Mouse (Mus musculus): Measurements from ENCODE around the gene Cryzl1. TPM values are rescaled to one million over a fixed set of nuclear protein-coding genes. Genes with fewer than 3 reads are reported as not detected.

The Cryzl1 gene
- polyA plus RNA-seq (2012; rRNA removed) = 107 and 121 TPM in 2 replicates

DNA sequence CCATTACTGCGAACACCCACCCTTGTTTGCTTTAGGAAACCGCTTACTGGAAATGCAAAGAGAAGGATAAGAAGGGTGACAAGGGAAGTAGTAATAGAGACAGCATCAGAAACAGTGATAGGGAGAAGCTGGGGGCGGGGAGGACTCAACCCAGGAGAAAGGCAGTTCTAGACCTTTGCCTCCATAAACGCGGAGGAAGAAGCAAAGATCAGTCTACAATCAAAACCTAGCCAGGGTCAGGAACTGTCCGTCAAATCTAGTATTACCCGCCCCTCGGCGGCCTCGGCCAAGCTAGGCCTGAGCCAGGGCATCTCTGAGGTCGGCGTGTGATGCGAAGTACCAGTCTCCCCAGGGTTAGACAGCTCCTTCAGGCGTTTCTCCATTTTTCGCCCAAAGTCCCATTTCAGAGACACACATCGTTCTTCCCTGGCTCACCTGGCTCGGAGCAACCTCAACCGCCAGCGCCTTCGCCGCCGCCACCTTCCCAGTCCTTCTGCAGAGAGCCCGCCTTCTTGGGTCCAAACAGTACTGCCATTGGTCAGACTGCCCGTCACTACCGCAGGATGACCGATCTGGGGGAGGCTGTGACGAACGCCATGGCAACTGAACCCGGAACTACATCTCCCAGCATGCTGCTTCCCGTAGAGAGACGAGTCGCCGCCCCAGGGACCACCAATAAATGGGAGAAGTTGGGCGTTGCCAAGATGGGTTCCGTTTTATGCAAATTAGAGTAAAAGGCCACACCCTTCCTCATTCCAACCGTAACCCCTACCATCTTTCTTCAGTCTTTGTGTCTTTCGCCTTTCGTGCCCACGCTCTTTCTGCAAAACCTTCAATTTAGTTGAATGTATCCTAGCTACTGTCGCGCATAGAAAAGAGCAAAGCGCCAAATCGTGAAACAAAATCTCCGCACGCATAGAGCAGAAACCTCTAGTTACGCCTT, at the start of gene Cryzl1:
Gene Cryzl1 (minus strand): TSS at position 853 of the 943 bp plus-strand sequence.
- DNase-seq (ENCODE audit: extremely low spot score in 1 of 2, low spot score in 1 of 2) = peak; percentile 99

DNA sequence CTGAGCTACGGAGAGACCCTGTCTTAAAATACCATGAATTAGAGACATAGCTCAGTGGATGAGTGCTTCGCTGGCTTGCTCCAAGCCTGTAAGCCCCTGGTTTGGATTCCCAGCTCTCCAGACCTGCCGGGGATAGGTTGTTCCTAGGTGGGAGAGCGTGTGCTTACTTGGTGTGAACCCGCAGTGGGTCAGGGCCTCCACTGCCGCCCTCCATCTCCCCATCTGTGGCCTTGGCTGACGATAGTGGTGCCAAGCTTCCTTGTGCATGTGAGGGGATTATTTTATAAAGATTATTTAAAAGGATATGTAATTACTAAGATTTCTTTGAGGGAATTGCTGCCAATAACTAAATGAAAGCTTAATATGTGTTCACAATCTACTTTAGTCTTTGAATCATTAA, 43.8 kb upstream of the Cryzl1 start:
- no peak for DNase-seq (ENCODE audit: extremely low spot score in 1 of 2, low spot score in 1 of 2)

DNA sequence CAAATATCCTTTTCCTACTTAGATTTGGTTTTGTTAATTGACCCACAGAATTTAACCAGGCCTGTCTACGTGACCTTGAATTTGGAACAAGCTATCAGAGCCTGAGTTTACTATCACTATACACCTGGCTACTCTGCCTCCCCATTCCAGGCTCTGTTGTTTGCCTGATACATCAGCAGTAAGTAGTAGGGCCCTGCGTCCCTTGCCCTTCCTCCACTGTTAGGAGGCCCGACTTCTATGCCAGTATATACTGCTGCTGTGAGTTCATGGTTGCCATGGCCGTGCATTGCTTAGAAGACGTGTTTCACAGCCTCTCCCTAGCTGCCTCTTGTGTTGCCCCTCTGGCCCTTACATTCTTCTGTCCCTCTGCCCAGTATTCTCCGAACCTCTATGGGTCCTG, 42.6 kb upstream of the Cryzl1 start:
- no peak for DNase-seq (ENCODE audit: extremely low spot score in 1 of 2, low spot score in 1 of 2)

DNA sequence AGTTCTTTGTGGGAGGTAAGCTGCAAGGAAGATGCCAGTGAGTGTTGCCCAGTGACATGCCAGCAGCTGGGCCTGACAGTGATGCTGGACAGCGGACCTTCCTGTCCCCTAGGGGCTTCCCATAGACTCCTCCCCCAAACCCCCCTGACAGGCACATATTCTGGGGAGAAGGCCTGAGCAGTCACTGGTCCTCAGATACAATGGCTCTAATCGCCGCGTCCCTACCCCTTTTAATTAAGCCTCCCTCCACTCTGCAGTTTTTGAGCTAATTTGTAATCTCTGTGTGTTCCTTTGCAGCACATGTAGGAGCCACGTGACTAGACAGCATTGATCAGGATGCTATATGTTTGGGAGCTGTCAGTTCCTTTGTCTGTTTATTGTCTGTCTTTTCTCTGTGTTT, 41.9 kb upstream of the Cryzl1 start:
- no peak for DNase-seq (ENCODE audit: extremely low spot score in 1 of 2, low spot score in 1 of 2)

DNA sequence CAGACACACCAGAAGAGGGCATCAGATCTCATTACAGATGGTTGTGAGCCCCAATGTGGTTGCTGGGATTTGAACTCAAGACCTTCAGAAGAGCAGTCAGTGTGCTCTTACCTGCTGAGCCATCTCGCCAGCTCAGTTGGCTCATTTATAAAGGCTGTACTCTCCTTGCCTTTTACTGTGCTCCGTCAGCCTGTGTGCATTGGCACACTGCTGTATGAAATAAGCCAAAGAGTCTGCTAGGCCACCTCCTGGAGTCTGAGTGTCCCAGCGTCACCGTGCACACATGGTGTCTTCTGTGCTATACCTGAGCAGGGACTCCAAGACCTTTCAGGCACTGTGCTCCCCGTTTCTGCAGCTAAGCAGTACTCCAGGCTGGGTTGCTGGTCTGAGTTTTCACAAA, 41.1 kb upstream of the Cryzl1 start:
- no peak for DNase-seq (ENCODE audit: extremely low spot score in 1 of 2, low spot score in 1 of 2)

DNA sequence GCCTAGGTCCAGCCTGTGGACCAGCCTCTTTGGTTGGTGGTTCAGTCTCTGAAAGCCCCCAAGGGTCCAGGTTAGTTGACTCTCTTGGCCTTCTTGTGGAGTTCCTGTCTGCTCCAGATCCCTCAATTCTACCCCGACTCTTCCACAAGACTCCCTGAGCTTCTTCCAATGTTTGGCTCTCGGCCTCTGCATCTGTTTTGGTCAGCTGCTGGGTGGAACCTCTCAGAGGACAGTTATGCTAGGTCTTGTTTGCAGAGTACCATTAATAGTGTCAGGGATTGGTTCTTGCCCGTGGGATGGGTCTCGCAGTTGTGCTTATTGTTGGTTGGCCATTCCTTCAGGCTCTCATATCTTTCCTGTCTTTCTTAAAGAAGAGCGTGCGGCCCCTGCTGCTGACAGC, 39.8 kb upstream of the Cryzl1 start:
- no peak for DNase-seq (ENCODE audit: extremely low spot score in 1 of 2, low spot score in 1 of 2)

DNA sequence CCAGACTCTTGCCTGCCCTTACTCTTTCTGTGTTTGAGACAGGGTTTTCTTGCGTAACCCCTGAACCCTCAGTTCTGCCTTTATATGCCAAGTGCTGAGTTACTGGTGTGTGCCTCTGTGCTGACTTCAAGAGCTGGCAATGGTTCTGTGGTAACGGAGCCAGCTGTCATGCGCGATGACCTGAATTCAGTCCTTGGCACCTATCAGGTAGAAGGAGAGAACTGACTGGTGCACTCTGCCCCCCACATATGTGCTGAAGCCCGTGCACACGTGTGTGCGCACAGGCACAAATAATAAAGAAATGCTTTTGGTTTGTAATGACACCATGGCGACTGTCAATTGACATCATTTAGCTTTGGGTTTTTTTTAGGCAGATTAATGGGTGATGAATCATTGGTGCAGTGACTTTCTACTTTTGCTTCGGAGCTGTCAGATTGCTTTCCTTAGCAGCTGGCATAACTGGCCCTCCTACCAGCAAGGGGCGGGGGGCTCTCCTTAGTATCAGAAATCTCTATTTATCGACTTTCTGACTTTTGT, 38.5 kb upstream of the Cryzl1 start:
- DNase-seq (ENCODE audit: extremely low spot score in 1 of 2, low spot score in 1 of 2) = peak in 1 of 2 experiments; percentile 35

DNA sequence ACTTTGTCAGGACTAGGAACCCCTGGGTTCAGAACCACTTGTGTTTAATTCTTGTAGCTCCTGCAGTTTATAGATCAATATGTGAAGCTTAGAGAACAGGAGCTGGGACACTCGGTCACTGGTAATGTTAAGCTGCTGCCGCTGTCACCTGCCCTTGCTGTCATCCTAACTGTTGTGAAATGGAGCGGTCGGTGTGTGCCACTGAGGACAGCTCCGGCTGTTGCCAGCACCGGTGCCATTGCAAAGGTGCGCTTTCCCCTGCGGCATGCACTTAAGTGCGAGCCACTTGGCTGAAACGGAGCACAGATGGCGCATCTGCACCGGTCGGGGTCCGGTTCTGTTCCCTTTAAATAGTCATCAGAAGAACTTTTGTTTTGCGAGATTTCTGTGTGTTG, 37.0 kb upstream of the Cryzl1 start:
- no peak for DNase-seq (ENCODE audit: extremely low spot score in 1 of 2, low spot score in 1 of 2)

DNA sequence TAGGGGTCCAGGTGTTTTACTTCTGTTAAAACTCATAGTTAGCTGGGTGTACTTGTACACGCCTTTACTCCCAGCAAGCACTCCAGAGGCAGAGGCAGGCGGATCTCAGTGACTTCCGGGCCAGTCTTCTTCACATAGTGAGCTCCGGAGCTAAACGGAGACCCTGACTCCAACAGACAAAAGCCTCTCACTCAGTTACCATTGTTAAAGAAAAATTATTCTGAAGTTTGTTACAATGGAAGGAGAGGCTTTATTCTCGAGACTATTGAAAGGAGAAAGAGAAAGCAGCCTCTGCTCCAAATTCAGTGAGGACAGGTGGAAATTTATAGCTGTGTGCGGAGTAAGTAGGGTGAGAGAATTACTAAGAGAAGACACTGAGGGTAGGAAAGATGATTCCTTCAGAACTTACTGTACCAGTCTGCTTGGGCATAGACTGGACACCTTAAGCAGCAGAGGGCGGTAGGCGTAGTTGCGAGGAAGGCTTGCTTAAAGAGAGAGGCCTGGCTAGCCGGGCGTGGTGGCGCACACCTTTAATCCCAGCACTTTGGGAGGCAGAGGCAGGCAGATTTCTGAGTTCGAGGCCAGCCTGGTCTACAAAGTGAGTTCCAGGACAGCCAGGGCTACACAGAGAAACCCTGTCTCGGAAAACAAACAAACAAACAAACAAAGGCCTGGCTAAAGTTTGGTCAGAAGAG, 36.5 kb upstream of the Cryzl1 start:
- no peak for DNase-seq (ENCODE audit: extremely low spot score in 1 of 2, low spot score in 1 of 2)

DNA sequence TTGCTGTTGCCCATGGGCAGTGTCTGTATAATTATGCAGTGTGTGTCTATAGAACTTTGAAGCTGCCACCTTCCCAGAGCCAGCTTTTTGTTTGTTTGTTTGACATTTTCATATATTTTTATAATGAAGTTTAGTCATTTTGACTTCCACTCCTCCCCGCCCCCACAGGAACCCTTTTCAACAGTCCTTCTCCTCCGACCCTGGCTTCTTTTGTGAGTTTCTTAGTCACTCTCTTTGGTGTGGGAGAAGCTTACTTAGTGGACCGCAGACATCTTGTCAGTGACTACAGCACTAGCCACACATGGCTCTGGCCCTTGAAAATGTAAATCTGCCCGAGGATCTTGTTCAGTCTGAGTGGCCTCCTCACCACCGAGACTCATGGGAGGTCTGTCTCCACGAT, 35.6 kb upstream of the Cryzl1 start:
- no peak for DNase-seq (ENCODE audit: extremely low spot score in 1 of 2, low spot score in 1 of 2)

DNA sequence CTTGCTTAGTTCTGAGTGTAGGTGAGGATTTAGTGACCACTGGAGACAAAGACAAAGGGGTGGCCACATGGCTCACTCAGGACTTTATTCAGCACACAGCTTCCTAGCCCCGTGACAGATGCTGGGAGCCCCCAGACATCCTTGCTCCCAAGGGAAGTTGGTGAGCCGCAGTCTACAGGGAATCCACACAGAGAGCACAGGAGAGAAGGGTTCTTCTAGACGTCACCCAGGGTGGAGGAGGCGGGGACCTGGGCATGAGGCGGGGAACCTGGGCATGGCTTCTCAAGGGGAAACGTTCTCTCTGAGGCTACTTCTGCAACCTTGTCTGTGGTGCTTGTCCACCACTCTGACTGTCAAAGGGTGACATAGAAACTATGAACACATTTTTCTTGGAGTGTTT, 35.2 kb upstream of the Cryzl1 start:
- DNase-seq (ENCODE audit: extremely low spot score in 1 of 2, low spot score in 1 of 2) = no peak

DNA sequence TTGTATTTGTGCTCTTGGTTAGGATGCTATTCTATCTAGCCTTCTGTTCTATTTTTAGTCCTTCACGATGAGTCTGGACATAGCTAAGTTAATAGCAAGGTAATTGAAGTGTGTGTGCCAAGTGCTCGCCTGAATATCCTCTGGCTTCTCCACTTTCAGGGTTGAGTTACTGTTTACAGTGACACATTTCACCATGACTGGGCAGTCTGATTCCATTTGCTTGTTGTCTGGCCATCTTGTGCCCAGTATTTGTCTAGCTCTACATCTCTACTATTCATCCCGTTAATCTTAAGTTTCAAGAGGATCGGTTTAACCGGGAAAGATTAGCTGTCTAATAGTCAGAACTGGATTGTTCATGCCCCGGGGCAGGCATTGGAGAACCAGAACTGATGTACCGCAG, 33.7 kb upstream of the Cryzl1 start:
- DNase-seq (ENCODE audit: extremely low spot score in 1 of 2, low spot score in 1 of 2) = no peak

DNA sequence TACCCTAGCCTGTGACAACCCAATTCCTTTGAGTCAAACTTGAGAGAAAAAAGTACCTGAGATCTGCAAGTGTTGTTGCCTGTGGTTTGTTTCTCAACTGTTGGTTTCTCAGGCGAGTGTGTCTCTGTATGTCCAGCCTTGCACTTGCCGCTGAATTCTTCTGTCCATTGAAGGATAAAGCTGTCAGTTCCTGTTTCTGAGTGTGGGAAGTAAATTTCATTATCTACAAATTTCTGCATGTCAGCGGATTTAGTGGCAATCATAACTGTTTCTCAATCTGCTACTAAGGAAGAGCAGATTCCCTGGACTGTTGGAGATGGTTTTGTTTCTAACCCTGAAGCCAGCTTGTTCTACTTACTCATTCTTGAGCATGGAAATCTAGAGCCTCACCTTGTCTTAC, 33.0 kb upstream of the Cryzl1 start:
- DNase-seq (ENCODE audit: extremely low spot score in 1 of 2, low spot score in 1 of 2) = no peak

DNA sequence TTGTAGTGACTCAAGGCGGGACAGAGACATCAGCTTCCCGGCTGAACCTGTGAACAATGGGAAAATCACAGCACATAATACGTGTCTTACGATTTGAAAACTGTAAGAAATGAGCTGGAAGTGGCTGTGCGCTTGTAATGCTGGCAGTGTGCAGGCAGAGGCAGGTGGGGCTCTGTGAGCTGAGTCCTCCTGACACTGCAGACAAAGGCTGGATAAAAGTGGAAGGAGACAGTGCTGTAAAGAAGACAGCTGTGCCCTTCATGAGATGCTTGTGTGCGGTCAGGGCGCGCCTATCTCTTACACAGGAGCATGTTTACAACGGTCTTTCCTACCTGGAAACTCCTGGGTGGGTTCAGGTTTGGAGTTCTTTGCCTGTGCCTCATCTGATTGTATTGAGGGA, 32.4 kb upstream of the Cryzl1 start:
- DNase-seq (ENCODE audit: extremely low spot score in 1 of 2, low spot score in 1 of 2) = no peak

DNA sequence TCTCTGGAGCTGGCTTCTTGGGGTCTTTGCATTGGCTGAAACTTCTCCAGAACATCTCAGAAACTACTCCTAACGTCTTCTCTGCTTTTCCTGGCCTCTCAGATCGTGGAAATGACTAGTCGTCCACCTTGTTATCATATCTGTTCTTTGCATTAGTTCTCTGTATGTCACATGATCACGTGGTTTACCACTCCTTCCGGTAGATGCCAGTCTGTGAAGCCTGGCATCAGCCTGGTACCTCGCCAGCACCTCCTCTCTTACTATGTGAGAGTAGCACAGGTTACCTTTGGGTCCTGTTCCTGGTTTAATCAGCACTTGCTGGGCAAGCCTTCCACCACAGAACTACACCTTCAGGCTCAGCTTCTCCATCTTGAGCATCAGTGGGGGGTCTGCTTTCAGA, 26.2 kb upstream of the Cryzl1 start:
- no peak for DNase-seq (ENCODE audit: extremely low spot score in 1 of 2, low spot score in 1 of 2)

DNA sequence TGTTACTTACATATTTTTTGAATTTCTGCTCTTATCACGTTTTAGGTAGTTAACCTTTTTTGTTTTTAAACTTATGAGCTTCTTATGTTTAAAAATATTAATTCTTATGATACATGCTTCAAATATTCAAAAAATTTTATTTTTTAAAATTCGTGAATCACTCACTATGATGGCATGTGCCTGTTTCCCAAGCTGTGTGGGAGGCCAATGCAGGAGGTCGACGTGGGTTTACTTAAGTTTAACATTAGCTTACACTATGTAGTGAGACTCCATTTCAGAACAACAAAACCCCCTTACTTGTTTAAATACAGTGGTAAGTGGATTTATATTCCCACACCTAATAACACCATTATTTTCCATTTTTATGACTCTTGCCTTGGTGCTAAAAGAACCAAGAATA, 24.8 kb upstream of the Cryzl1 start:
- DNase-seq (ENCODE audit: extremely low spot score in 1 of 2, low spot score in 1 of 2) = no peak

DNA sequence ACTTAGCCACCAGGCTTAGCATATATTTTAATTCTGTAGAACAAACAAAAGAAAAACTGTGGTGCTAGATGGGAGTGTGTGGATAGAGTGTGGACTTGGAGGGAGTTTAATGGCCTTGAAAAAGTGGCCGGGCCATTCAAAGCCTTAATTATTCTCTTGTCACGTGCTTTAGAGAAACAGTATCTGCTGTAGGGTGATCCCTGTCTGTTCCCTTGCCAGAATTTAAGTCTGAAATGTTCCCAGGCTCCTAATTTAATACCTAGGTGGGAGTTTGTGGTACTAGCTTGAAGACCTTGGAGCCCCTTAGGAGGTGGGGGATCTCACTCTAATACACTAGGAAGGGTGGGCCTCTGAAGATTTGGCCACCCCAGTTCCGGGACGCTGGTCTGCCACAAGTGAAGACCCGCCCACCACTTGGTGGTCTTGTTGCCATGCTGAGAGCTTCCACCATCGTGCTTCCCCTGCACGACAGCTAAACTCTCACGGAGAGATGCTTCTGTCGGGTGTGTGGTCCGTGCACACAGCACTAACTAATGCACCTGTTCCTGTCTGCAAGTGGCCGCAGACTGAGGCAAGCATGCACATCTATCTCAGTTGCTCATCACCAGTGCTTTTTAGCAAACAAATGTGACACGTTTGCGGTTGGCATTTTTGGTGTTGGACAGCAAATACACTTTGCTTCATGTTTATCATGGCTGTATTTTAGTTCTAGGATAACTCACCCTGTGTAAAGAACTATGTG, 23.0 kb upstream of the Cryzl1 start:
- no peak for DNase-seq (ENCODE audit: extremely low spot score in 1 of 2, low spot score in 1 of 2)

DNA sequence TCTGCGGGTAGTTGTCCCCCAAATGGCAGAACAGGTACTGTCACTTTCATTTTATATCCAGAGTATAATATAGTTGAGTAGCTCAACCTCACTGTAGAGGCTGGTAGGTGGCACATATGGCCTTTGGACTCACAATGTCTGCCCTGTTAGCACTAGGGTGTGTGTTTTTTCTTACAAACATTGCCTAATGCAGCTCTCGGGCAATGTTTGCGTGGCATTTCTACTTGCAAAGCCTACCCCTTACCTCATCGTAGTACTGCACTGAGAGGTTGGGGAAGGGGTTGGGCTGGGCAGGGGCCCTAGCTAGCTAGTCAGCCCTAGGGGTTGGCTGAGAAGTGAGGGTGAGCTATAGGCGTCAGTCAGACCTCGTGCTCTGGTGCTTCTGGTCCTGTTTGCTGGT, 18.8 kb upstream of the Cryzl1 start:
- DNase-seq (ENCODE audit: extremely low spot score in 1 of 2, low spot score in 1 of 2) = no peak

DNA sequence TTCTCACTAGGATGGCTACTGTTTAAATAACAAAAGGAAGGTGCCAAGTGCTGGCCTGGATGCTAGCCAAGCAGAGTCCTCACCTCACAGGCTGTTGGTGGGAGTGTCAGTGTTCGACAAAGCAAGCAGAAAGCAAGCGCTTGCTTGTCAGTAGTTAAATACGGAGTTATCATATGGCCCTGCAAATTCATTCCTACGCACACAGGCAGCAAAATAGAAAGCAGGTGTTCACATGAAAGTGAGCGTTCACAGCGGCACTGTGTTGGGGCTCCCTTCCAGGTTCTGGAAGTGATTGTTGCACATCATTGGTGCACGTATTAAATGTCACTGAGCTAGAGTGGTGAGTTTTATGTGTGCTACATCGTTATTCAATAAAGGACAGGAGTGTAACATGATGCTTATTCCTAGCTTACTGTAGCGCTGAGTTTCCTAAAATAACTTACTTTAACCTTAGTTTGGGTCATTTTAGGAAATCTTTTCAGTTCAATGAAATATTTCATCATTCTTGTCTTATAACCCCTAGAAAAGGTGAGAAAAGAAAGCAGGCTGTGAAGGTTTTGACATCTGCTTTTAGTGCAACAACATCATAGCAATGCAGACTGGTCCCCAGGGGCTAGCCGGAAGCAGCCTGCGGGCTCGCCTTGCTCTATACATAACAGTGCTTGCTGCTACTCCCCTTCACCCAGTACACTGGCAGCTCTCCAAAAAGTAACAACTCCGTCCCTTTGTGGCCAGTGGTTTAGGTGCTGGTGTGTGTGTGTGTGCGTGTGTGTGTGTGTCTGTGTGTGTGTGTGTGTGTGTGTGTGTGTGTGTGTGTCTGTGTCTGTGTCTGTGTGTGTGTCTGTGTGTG, 17.6 kb upstream of the Cryzl1 start:
- DNase-seq (ENCODE audit: extremely low spot score in 1 of 2, low spot score in 1 of 2) = peak; percentile 16 to 67

DNA sequence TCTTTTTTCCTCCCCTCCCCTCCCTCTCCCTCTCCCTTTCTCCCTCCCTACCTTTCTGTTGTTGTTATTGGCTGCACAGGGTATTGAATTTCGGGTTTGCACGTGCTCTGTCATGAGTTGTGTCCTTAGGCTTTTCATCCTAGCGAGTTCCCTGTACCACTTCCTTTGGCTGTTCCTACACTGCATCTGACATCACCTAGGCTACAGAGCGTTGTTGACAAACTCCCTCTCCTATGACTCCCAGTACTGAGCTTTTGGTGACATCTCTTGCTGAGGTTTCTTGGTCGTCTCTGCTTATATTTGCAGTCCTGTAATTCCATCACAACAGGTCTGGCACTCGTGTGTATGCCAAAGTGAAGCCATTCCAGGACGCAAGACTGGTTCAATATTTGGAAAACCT, 14.3 kb upstream of the Cryzl1 start:
- no peak for DNase-seq (ENCODE audit: extremely low spot score in 1 of 2, low spot score in 1 of 2)
